Mouse (Mus musculus) mouse embryonic stem cell (cell line): ENCODE results near the gene Pmf1.
"Not testable (repeated sequence)": the region's sequence is repeated elsewhere in the genome, so short reads cannot be mapped to it uniquely, and the experiment has no call there.

Experiments
- in situ Hi-C, 2 experiments: fragments of 300-500 bp; cut with MboI; formaldehyde crosslinking; loops; 1 replicate in 1 of 2; 3 replicates in 1 of 2; pipeline ENCODE4 v1.14.3; 2019 to 2020; ENCODE audit warnings: low sequenced_read_pairs in 2 of 2, low pct_unique_long_range_greater_than_20kb in 1 of 2, mixed read lengths in 1 of 2; ENCODE audit not compliant: unreplicated experiment in 1 of 2

Gene Pmf1

GRCm38 (mm10) chr3:88408953-88409352 is 1.2 kb downstream of the Pmf1 start:
- in situ Hi-C loops: loop anchor here (5.0 to 10.0 kb wide), 3 partner anchors 53 to 346 kb away; partner anchors contain the start of gene Sema4a (in 1 of the 2)

GRCm38 (mm10) chr3:88407529-88407928 is 2.6 kb downstream of the Pmf1 start:
- in situ Hi-C loops: loop anchor here (5.0 to 10.0 kb wide), 3 partner anchors 55 to 347 kb away; partner anchors contain the start of gene Sema4a (in 1 of the 2)

- in situ Hi-C loops: loop anchor here (5.0 to 10.0 kb wide), 3 partner anchors 55 to 348 kb away; partner anchors contain the start of gene Sema4a (in 1 of the 2)
Measured at GRCm38 (mm10) chr3:88407090-88407489, 3.0 kb downstream of the Pmf1 start.

- in situ Hi-C loops: loop anchor here (5.0 to 10.0 kb wide), 3 partner anchors 74 to 351 kb away; no protein-coding TSS in a partner anchor
Measured at GRCm38 (mm10) chr3:88403522-88404230, 6.5 kb downstream of the Pmf1 start.

- in situ Hi-C loops: no loop called here
Measured at GRCm38 (mm10) chr3:88398666-88399065, 11.5 kb downstream of the Pmf1 start.

- in situ Hi-C loops: no loop called here
Measured at GRCm38 (mm10) chr3:88395742-88396141, 14.4 kb downstream of the Pmf1 start.

- in situ Hi-C loops: no loop called here
Measured at GRCm38 (mm10) chr3:88395288-88395687, 14.8 kb downstream of the Pmf1 start.

- in situ Hi-C loops: no loop called here
Measured at GRCm38 (mm10) chr3:88393776-88394375, 16.3 kb downstream of the Pmf1 start.

GRCm38 (mm10) chr3:88384364-88384763 is 25.8 kb downstream of the Pmf1 start, which contains the start of gene Bglap:
TSS of gene Bglap (minus strand) at chr3:88384464.
- in situ Hi-C loops: no loop called here

GRCm38 (mm10) chr3:88382383-88382782 is 27.7 kb downstream of the Pmf1 start:
- in situ Hi-C loops: not testable (repeated sequence)

GRCm38 (mm10) chr3:88381389-88382315 is 28.5 kb downstream of the Pmf1 start:
- in situ Hi-C loops: not testable (repeated sequence)

- in situ Hi-C loops: not testable (repeated sequence)
Measured at GRCm38 (mm10) chr3:88378599-88378998, 31.5 kb downstream of the Pmf1 start, which contains the start of gene Bglap2. TSS of gene Bglap2 (minus strand) at chr3:88378699.

GRCm38 (mm10) chr3:88376644-88377043 is 33.5 kb downstream of the Pmf1 start:
- in situ Hi-C loops: not testable (repeated sequence)

GRCm38 (mm10) chr3:88375750-88376626 is 34.1 kb downstream of the Pmf1 start:
- in situ Hi-C loops: not testable (repeated sequence)

GRCm38 (mm10) chr3:88372643-88373042 is 37.5 kb downstream of the Pmf1 start, which contains the start of gene Bglap3:
TSS of gene Bglap3 (minus strand) at chr3:88372743.
- in situ Hi-C loops: not testable (repeated sequence)

GRCm38 (mm10) chr3:88368511-88368910 is 41.6 kb downstream of the Pmf1 start:
- in situ Hi-C loops: not testable (repeated sequence)

GRCm38 (mm10) chr3:88367517-88367916 is 42.6 kb downstream of the Pmf1 start:
- in situ Hi-C loops: not testable (repeated sequence)
